Mouse (Mus musculus) hindbrain, embryonic 12.5 days (tissue): ENCODE results near the gene Galr3. TPM values are rescaled to one million over a fixed set of nuclear protein-coding genes. Genes with fewer than 3 reads are reported as not detected.

Source experiments
- ATAC-seq: fragments of 200-750 bp; cut with Nextera tagmentation; 2 replicates; pipeline ENCODE4 v1.8.0; 2017; ENCODE audit warnings: moderate TSS enrichment; ENCODE audit not compliant: low FRiP score
- H3K27ac ChIP-seq: fragments of 300-500 bp; sonication (generic); 2 replicates; pipeline ENCODE4 v1.5.1; 2016; ENCODE audit warnings: mild to moderate bottlenecking
- H3K27me3 ChIP-seq: fragments of 300-500 bp; sonication (generic); 2 replicates; pipeline ENCODE4 v1.6.1; 2016; ENCODE audit warnings: mild to moderate bottlenecking
- H3K36me3 ChIP-seq: fragments of 300-500 bp; sonication (generic); 2 replicates; pipeline ENCODE4 v1.6.1; 2016; ENCODE audit warnings: mild to moderate bottlenecking
- H3K4me1 ChIP-seq: fragments of 300-500 bp; sonication (generic); 2 replicates; pipeline ENCODE4 v1.6.1; 2016
- H3K4me2 ChIP-seq: fragments of 300-500 bp; sonication (generic); replicated peaks from 2 replicates; pipeline ENCODE4 v1.6.1; 2016; ENCODE audit warnings: mild to moderate bottlenecking
- H3K4me3 ChIP-seq: fragments of 300-500 bp; sonication (generic); 2 replicates; pipeline ENCODE4 v1.5.1; 2016; ENCODE audit warnings: mild to moderate bottlenecking
- H3K9ac ChIP-seq: fragments of 300-500 bp; sonication (generic); 2 replicates; pipeline ENCODE4 v1.6.1; 2016; ENCODE audit warnings: mild to moderate bottlenecking, moderate library complexity
- H3K9me3 ChIP-seq: fragments of 300-500 bp; sonication (generic); replicated peaks from 2 replicates; pipeline ENCODE4 v1.6.1; 2016; ENCODE audit warnings: mild to moderate bottlenecking
- WGBS: fragments of 180-500 bp; shearing (Covaris S2); methylation state at CpG from one replicate; pipeline ENCODE4 v1.1.7; 2016; 5-methylcytosine and 5-hydroxymethylcytosine counted together
- polyA plus RNA-seq: library from polyadenylated mRNA; unstranded; fragments of >200 nt; fragmentation: Nextera tagmentation; extraction: Ambion mirVana; gene quantifications from 2 replicates; pipeline ENCODE4 v1.2.1, GENCODE M21; 2016

Gene Galr3
- not detected in 2 replicates for polyA plus RNA-seq

GRCm38 (mm10) chr15:79041585-79041984, at the start of gene Galr3:
Gene Galr3, plus strand, starts transcription at chr15:79041885.
- Histone ChIP-seq H3K4me3 (peak within 1 kb of the TSS; percentile 47), H3K4me1 (peaks cover 43% of the 10 kb centered on the region), H3K27me3 (peaks cover 55% of the 10 kb centered on the region), H3K36me3 (peaks cover 3% of the 10 kb centered on the region; the same call in 1 of the 2 replicates), H3K4me2 (peak within 1 kb of the TSS; percentile 81), H3K9ac (peak within 1 kb of the TSS; percentile 49), H3K9me3 (no peaks in the 10 kb centered on the region), H3K27ac (0 out of 2 replicates have a peak within 1 kb of the TSS, but pooled peaks have one; percentile 18)
- ATAC-seq = no peak
- 79% methylated on average over 6 of the region's 6 CpGs for WGBS

- 94% methylated on average over 7 of the region's 7 CpGs for WGBS
- Histone ChIP-seq H3K27ac (no peak overlapping the region), H3K4me3 (no peak overlapping the region), H3K27me3 (no peaks in the 10 kb centered on the region), H3K9ac (no peak overlapping the region), H3K4me1 (peaks cover 10% of the 10 kb centered on the region), H3K36me3 (peaks cover 84% of the 10 kb centered on the region), H3K9me3 (no peaks in the 10 kb centered on the region), H3K4me2 (no peak overlapping the region)
- no peak for ATAC-seq
Measured at GRCm38 (mm10) chr15:78992235-78992634, 49.5 kb upstream of the Galr3 start.

GRCm38 (mm10) chr15:78992925-78993324, 48.8 kb upstream of the Galr3 start:
- WGBS = 96% methylated on average over 24 of the region's 24 CpGs
- Histone ChIP-seq H3K27me3 (no peaks in the 10 kb centered on the region), H3K36me3 (peaks cover 87% of the 10 kb centered on the region), H3K4me3 (no peak overlapping the region), H3K4me1 (peaks cover 8% of the 10 kb centered on the region), H3K27ac (no peak overlapping the region), H3K9me3 (no peaks in the 10 kb centered on the region), H3K9ac (no peak overlapping the region), H3K4me2 (no peak overlapping the region)
- ATAC-seq = no peak

DNA sequence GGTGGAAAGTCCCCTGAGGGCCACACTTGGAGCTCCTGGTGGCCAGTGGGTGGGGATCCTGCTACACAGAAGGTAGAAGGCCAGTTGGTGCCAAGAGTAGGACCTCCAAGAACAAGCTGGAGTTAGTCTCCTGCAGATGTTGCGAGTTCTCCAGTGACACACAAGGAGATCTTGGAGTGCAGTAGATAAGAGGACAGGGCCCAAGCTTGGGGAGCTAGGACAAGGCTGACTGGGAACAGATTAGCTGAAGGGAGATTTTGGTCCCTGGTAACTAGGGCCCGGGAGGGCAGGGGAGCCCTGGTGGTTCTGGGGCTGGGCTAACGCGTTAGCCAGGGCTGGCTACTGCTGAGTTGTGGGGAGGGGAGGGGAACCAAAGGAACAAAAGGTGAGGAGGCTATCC, 45.8 kb upstream of the Galr3 start:
- Histone ChIP-seq H3K4me2 (no peak overlapping the region), H3K9ac (no peak overlapping the region), H3K36me3 (peaks cover 81% of the 10 kb centered on the region), H3K4me1 (no peaks in the 10 kb centered on the region), H3K4me3 (no peak overlapping the region), H3K27me3 (no peaks in the 10 kb centered on the region), H3K27ac (no peak overlapping the region), H3K9me3 (no peaks in the 10 kb centered on the region)
- 90% methylated on average over 4 of the region's 4 CpGs for WGBS
- no peak for ATAC-seq

DNA sequence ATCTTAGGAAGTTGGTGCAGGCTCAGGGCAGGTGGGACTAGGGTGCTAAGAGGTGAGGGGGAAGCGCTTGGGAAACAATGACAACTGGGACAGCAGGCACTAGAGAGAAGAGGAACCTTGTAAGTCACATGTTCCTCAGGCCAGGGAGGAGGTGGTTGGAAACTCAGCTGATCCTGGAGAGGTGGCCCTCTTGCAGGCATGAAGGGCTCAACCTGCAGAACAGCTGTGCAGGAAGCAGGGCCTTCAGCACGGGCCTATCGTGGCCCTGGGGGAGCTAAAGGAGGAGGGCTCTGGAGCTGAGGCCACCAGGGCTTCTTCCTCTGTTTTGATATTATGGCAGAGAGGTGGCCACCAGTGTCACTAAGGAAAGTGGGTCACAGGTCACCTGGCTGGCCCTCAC, 45.0 kb upstream of the Galr3 start:
- Histone ChIP-seq H3K36me3 (peaks cover 81% of the 10 kb centered on the region), H3K9ac (no peak overlapping the region), H3K27me3 (no peaks in the 10 kb centered on the region), H3K4me2 (no peak overlapping the region), H3K4me1 (no peaks in the 10 kb centered on the region), H3K27ac (no peak overlapping the region), H3K4me3 (no peak overlapping the region), H3K9me3 (no peaks in the 10 kb centered on the region)
- ATAC-seq = no peak
- WGBS = 89% methylated on average over 3 of the region's 3 CpGs

DNA sequence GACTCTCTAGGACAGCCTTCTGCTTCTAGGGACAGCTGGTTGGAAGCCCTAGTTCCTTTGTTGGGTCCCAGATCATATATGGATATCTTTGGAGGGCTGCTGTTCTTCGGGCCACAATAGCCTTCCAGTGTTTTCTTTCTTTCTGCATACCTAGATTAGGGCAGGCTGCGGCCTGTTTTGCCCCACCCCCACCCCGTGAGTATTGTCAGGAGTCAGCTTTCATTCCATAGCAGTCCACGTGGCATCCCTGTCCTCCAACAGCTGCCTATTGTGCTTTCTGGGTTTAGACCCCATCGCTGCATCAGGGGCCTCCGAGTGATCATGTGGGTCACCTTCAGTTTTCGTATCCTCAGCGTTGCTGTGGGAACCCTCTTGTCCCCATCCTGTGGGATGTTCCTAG, 43.3 kb upstream of the Galr3 start:
- 62% methylated on average over 8 of the region's 8 CpGs for WGBS
- Histone ChIP-seq H3K9ac (0 out of 2 replicates have a peak overlapping the region, but pooled peaks have one; percentile 27), H3K4me1 (no peaks in the 10 kb centered on the region), H3K4me2 (no peak overlapping the region), H3K4me3 (no peak overlapping the region), H3K36me3 (peaks cover 81% of the 10 kb centered on the region), H3K27me3 (no peaks in the 10 kb centered on the region), H3K9me3 (no peaks in the 10 kb centered on the region), H3K27ac (no peak overlapping the region)
- no peak for ATAC-seq

GRCm38 (mm10) chr15:78999586-78999985, 42.1 kb upstream of the Galr3 start:
- WGBS = 84% methylated on average over 11 of the region's 11 CpGs
- H3K9me3 ChIP-seq = no peaks in the 10 kb centered on the region

DNA sequence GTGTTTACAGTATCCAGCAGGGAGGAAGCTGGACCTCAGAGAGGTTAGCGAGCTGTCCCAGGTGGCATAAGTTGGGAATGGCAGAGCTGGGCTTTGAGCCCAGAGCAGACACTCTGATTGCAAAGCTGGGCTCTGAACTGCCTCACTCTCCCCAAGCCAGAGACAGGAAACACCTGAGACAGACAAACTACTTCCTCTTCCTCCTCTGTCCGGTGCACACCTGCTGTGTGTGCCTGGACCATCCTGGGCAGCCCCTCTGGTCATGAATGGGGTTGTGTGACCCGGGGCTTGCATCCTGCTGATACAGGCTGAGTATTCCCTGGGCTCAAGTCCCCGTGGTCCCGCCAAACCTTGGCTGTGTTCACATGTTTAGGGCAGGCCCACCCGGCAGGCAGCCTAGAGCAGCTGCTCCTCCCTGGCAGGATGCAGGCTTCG, 41.3 kb upstream of the Galr3 start:
- WGBS = 78% methylated on average over 7 of the region's 7 CpGs
- Histone ChIP-seq H3K4me1 (no peaks in the 10 kb centered on the region), H3K27me3 (no peaks in the 10 kb centered on the region), H3K4me2 (no peak overlapping the region), H3K4me3 (no peak overlapping the region), H3K9me3 (no peaks in the 10 kb centered on the region), H3K27ac (no peak overlapping the region), H3K36me3 (peaks cover 83% of the 10 kb centered on the region), H3K9ac (no peak overlapping the region)
- ATAC-seq = no peak

More at GRCm38 (mm10) chr15:78999586-78999985, 42.1 kb upstream of the Galr3 start:
- Histone ChIP-seq H3K4me1 (no peaks in the 10 kb centered on the region), H3K4me2 (no peak overlapping the region), H3K27me3 (no peaks in the 10 kb centered on the region), H3K27ac (no peak overlapping the region), H3K9ac (no peak overlapping the region), H3K4me3 (no peak overlapping the region), H3K36me3 (peaks cover 81% of the 10 kb centered on the region)
- ATAC-seq = no peak

GRCm38 (mm10) chr15:79001559-79001958, 40.1 kb upstream of the Galr3 start:
- Histone ChIP-seq H3K9me3 (no peaks in the 10 kb centered on the region), H3K4me1 (no peaks in the 10 kb centered on the region), H3K27me3 (no peaks in the 10 kb centered on the region), H3K36me3 (peaks cover 85% of the 10 kb centered on the region), H3K4me2 (no peak overlapping the region), H3K9ac (no peak overlapping the region), H3K27ac (no peak overlapping the region), H3K4me3 (no peak overlapping the region)
- ATAC-seq = no peak
- WGBS = 86% methylated on average over 5 of the region's 5 CpGs

GRCm38 (mm10) chr15:79002036-79002435, 39.6 kb upstream of the Galr3 start:
- Histone ChIP-seq H3K4me2 (no peak overlapping the region), H3K27ac (no peak overlapping the region), H3K9me3 (no peaks in the 10 kb centered on the region), H3K27me3 (no peaks in the 10 kb centered on the region), H3K4me3 (no peak overlapping the region), H3K4me1 (no peaks in the 10 kb centered on the region), H3K9ac (no peak overlapping the region), H3K36me3 (peaks cover 85% of the 10 kb centered on the region)
- no peak for ATAC-seq
- WGBS = 53% methylated on average over 19 of the region's 19 CpGs

DNA sequence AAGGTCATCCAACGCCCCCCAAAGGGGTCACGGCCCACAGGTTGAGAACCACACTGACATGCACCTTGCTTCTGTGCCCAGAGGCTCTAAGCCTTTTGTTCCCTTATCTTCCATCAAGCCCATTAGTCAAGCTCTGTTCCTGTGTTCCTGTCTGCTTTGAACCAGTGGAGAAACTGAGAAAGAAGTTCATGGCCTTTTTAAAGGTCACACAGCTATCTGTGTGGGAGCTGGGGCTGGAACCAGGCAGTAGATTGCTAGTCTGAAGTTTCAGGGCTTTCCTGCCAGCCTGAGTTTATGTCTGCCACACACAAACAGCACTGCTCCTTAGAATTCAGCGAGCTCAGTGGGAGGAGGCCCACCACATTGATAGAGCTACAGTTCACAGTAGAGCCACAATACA, 38.6 kb upstream of the Galr3 start:
- H3K27ac ChIP-seq = no peak overlapping the region
- no peaks in the 10 kb centered on the region for H3K9me3 ChIP-seq
- H3K4me2 ChIP-seq = no peak overlapping the region
- 89% methylated on average over 3 of the region's 3 CpGs for WGBS
- H3K9ac ChIP-seq = no peak overlapping the region
- H3K4me3 ChIP-seq = no peak overlapping the region
- H3K27me3 ChIP-seq = no peaks in the 10 kb centered on the region
- peaks cover 81% of the 10 kb centered on the region for H3K36me3 ChIP-seq
- H3K4me1 ChIP-seq = no peaks in the 10 kb centered on the region
- no peak for ATAC-seq

DNA sequence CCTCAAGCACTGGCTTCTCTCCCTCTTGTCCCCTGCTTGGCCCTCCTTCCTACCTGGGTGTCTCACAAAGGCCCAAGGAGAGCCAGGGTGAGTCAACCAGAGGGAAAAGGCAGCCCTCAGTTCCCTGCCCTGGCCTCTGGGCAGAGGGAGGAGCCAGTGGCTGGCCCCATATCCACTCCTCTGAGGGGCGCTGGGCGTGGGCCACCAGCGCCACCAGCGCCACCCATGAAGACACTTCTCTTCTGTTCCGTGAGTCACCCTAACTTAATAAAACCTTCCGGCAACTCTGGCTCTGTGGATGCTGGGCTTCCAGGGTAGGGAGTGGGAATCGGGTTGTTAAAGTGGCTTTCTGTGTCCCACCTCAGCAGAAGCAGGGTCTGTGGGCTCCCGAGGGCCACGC, 36.1 kb upstream of the Galr3 start:
- peaks cover 69% of the 10 kb centered on the region for H3K36me3 ChIP-seq
- 79% methylated on average over 9 of the region's 9 CpGs for WGBS
- no peak overlapping the region for H3K27ac ChIP-seq
- H3K27me3 ChIP-seq = no peaks in the 10 kb centered on the region
- no peak for ATAC-seq
- H3K9me3 ChIP-seq = no peaks in the 10 kb centered on the region
- H3K4me2 ChIP-seq = no peak overlapping the region
- H3K4me3 ChIP-seq = no peak overlapping the region
- peaks cover 7% of the 10 kb centered on the region for H3K4me1 ChIP-seq
- no peak overlapping the region for H3K9ac ChIP-seq

- Histone ChIP-seq H3K36me3 (peaks cover 58% of the 10 kb centered on the region), H3K4me2 (no peak overlapping the region), H3K9me3 (no peaks in the 10 kb centered on the region), H3K9ac (no peak overlapping the region), H3K4me3 (no peak overlapping the region), H3K27me3 (no peaks in the 10 kb centered on the region), H3K27ac (no peak overlapping the region), H3K4me1 (peaks cover 12% of the 10 kb centered on the region)
- no peak for ATAC-seq
- WGBS = 81% methylated on average over 3 of the region's 3 CpGs
Measured at GRCm38 (mm10) chr15:79006638-79007037, 35.0 kb upstream of the Galr3 start.
